Mouse (Mus musculus) kidney, postnatal 0 days (tissue): ENCODE measurements around the gene Pias4. TPM values are rescaled to one million over a fixed set of nuclear protein-coding genes. Genes with fewer than 3 reads are reported as not detected.
"Not testable (repeated sequence)": the region's sequence is repeated elsewhere in the genome, so short reads cannot be mapped to it uniquely, and the experiment has no call there.

Source experiments
- ATAC-seq: fragments of 200-750 bp; cut with Nextera tagmentation; replicated peaks from 2 replicates; pipeline ENCODE4 v1.8.0; 2017; ENCODE audit warnings: low read depth, moderate number of reproducible peaks, moderate TSS enrichment, moderate library complexity; ENCODE audit not compliant: low FRiP score
- DNase-seq: peaks from one replicate; pipeline ENCODE4 v3.0.0-alpha.2; 2016; ENCODE audit warnings: low spot score
- H3K27ac ChIP-seq: fragments of 300-500 bp; sonication (generic); 2 replicates; pipeline ENCODE4 v1.5.1; 2014; ENCODE audit warnings: mild to moderate bottlenecking
- H3K27me3 ChIP-seq: fragments of 300-500 bp; sonication (generic); 2 replicates; pipeline ENCODE4 v1.6.1; 2014; ENCODE audit warnings: low read length, mixed read lengths; ENCODE audit not compliant: insufficient read depth
- H3K36me3 ChIP-seq: fragments of 300-500 bp; sonication (generic); 2 replicates; pipeline ENCODE4 v1.6.1; 2014; ENCODE audit warnings: low read length, mixed read lengths; ENCODE audit not compliant: insufficient read depth
- H3K4me1 ChIP-seq: fragments of 300-500 bp; sonication (generic); replicated peaks from 2 replicates; pipeline ENCODE4 v1.6.1; 2014; ENCODE audit warnings: antibody characterized with exemption, low read length, mixed read lengths; ENCODE audit not compliant: insufficient read depth
- H3K4me2 ChIP-seq: fragments of 300-500 bp; sonication (generic); 2 replicates; pipeline ENCODE4 v1.6.1; 2014; ENCODE audit warnings: mild to moderate bottlenecking, low read length, moderate library complexity, mixed read lengths
- H3K4me3 ChIP-seq: fragments of 300-500 bp; sonication (generic); replicated peaks from 2 replicates; pipeline ENCODE4 v1.5.1; 2014; ENCODE audit warnings: low read depth, low read length
- H3K9ac ChIP-seq: fragments of 300-500 bp; sonication (generic); 2 replicates; pipeline ENCODE4 v1.6.1; 2014; ENCODE audit warnings: low read depth, low read length
- H3K9me3 ChIP-seq: fragments of 300-500 bp; sonication (generic); replicated peaks from 2 replicates; pipeline ENCODE4 v1.6.1; 2016; ENCODE audit warnings: low read length, inconsistent platforms, mixed read lengths
- CTCF ChIP-seq: IDR thresholded peaks from 2 replicates; pipeline ENCODE4 v1.5.1; 2016; ENCODE audit warnings: antibody characterized with exemption, low read depth, mild to moderate bottlenecking, moderate library complexity
- WGBS: fragments of 180-500 bp; shearing (Covaris S2); extraction: QIAGEN DNeasy Blood & Tissue Kit; methylation state at CpG from one replicate; pipeline ENCODE4 v1.1.7; 2014; 5-methylcytosine and 5-hydroxymethylcytosine counted together
- polyA plus RNA-seq: library from polyadenylated mRNA; unstranded; fragments of >200 nt; fragmentation: Nextera tagmentation; extraction: Ambion mirVana; gene quantifications from 2 replicates; pipeline ENCODE4 v1.2.1, GENCODE M21; 2015

Gene Pias4
- polyA plus RNA-seq, 1 experiment from 2014 or later: 28.4 TPM

GRCm38 (mm10) chr10:81184765-81185164 is 17.0 kb upstream of the Pias4 start:
- Histone ChIP-seq H3K4me3 (no peak overlapping the region), H3K4me1 (peaks cover 4% of the 10 kb centered on the region; the same call in 1 of the 2 replicates), H3K27me3 (no peaks in the 10 kb centered on the region), H3K9me3 (no peaks in the 10 kb centered on the region), H3K36me3 (peaks cover 36% of the 10 kb centered on the region), H3K9ac (no peak overlapping the region), H3K4me2 (no peak overlapping the region), H3K27ac (peak overlapping the region; percentile 26; the same call in 1 of the 2 replicates)
- WGBS: 35% methylated on average over 4 of the region's 4 CpGs
- no peak for TF ChIP-seq CTCF
- DNase-seq (peak; percentile 52), ATAC-seq (no peak)

- TF ChIP-seq CTCF: no peak
- no peak for DNase-seq
- ATAC-seq: no peak
- Histone ChIP-seq H3K9ac (peak within 1 kb of the TSS; percentile 73), H3K4me3 (peak within 1 kb of the TSS; percentile 56), H3K36me3 (peaks cover 45% of the 10 kb centered on the region), H3K4me1 (peaks cover 4% of the 10 kb centered on the region; the same call in 1 of the 2 replicates), H3K27ac (peak within 1 kb of the TSS; percentile 77), H3K27me3 (no peaks in the 10 kb centered on the region), H3K4me2 (peak within 1 kb of the TSS; percentile 59), H3K9me3 (no peaks in the 10 kb centered on the region)
- 77% methylated on average over 5 of the region's 5 CpGs for WGBS
Observed at GRCm38 (mm10) chr10:81183805-81184204, 16.1 kb upstream of the Pias4 start, which contains the start of gene 4930442H23Rik. Gene 4930442H23Rik (minus strand): TSS chr10:81183849.

- Histone ChIP-seq H3K9me3 (no peaks in the 10 kb centered on the region), H3K9ac (peak within 1 kb of the TSS; percentile 73), H3K4me1 (peaks cover 11% of the 10 kb centered on the region; the same call in 1 of the 2 replicates), H3K36me3 (peaks cover 55% of the 10 kb centered on the region), H3K27ac (peak within 1 kb of the TSS; percentile 77), H3K27me3 (no peaks in the 10 kb centered on the region), H3K4me3 (peak within 1 kb of the TSS; percentile 56), H3K4me2 (peak within 1 kb of the TSS; percentile 59)
- TF ChIP-seq CTCF: no peak
- DNase-seq (peak; percentile 100), ATAC-seq (peak; percentile 94)
- WGBS: 5% methylated on average over 53 of the region's 53 CpGs
Observed at GRCm38 (mm10) chr10:81182336-81183333, 14.9 kb upstream of the Pias4 start, which contains the start of gene Dapk3. Gene Dapk3 (plus strand): TSS chr10:81183005.

GRCm38 (mm10) chr10:81181860-81182259 is 14.1 kb upstream of the Pias4 start:
- ATAC-seq, H3K9me3 ChIP-seq, H3K4me2 ChIP-seq, H3K27me3 ChIP-seq, H3K4me3 ChIP-seq, H3K9ac ChIP-seq, DNase-seq: not testable (repeated sequence)
- WGBS: 75% methylated on average over 12 of the region's 12 CpGs
- Histone ChIP-seq H3K27ac (0 out of 2 replicates have a peak overlapping the region, but pooled peaks have one; percentile 26), H3K4me1 (peaks cover 13% of the 10 kb centered on the region; the same call in 1 of the 2 replicates), H3K36me3 (peaks cover 49% of the 10 kb centered on the region)

GRCm38 (mm10) chr10:81180946-81181345 is 13.2 kb upstream of the Pias4 start:
- WGBS: 91% methylated on average over 13 of the region's 13 CpGs
- DNase-seq (no peak), ATAC-seq (no peak)
- Histone ChIP-seq H3K4me3 (no peak overlapping the region), H3K4me2 (no peak overlapping the region), H3K27ac (no peak overlapping the region), H3K4me1 (peaks cover 13% of the 10 kb centered on the region; the same call in 1 of the 2 replicates), H3K9me3 (no peaks in the 10 kb centered on the region), H3K27me3 (no peaks in the 10 kb centered on the region), H3K9ac (no peak overlapping the region), H3K36me3 (peaks cover 46% of the 10 kb centered on the region)
- TF ChIP-seq CTCF: no peak
